Mouse (Mus musculus) T-helper 17 cell (primary cell): Measurements from ENCODE around the gene Tfg.

Source experiments
- in situ Hi-C, 2 experiments: fragments of 300-600 bp; cut with MboI, MseI; formaldehyde crosslinking; loops; 1 replicate in 1 of 2; 2 replicates in 1 of 2; pipeline ENCODE4 v1.15.1; 2025; ENCODE audit warnings: high pct_unique_total_duplicates in 2 of 2

Tfg gene

DNA sequence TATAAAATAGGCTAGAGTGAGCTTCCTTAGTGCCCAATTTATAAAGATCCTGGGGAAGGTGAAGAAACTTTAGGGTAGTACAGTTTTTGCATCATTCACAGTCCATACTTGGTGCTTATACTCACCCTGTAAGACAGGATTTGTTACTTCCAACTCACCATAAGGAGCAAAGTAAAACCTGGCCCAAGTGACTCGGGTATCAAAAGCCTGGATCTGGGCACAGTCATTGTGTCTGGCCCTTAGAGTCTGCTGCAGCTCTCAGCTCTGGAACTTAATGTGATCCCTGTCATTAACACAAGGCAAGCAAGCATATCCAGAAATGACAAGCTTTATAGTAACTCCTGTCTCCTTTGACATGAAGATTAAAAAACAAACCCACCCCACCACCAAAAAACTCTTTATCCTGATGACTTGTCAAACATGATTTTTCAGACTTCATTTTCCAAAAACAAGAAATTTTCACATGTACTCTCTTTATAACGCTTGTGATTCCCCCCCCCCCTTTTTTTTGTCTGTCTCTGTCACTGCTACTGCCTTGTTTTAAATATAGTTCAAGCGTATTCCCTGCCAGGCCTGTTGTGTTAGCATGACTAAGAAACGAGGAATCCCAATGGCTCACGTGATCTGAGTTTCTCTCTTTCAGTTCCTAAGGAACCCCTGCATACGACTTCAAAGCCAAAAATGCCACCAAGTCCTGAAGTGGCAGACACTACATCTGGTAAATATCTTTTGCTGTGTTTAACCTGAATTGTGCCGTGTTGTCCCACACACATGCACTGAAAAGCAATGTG lies 70.7 kb downstream of the Tfg start:
- in situ Hi-C loops: no loop called here

- in situ Hi-C loops: no loop called here
Measured at GRCm38 (mm10) chr16:56645251-56645650, 72.0 kb downstream of the Tfg start.
